Mouse (Mus musculus) stomach, postnatal 0 days (tissue): Measurements from ENCODE around the gene Ap2s1.
A peak's percentile ranks its signal among the peaks of the same experiment; 100 is the strongest.

ENCODE experiments used
- CTCF ChIP-seq: IDR thresholded peaks from 2 replicates; pipeline ENCODE4 v1.5.1; 2016; ENCODE audit warnings: antibody characterized with exemption, low read depth, mild to moderate bottlenecking, moderate library complexity
- EP300 ChIP-seq: optimal IDR thresholded peaks from 2 replicates; pipeline ENCODE3; 2016; ENCODE audit warnings: antibody characterized with exemption

DNA sequence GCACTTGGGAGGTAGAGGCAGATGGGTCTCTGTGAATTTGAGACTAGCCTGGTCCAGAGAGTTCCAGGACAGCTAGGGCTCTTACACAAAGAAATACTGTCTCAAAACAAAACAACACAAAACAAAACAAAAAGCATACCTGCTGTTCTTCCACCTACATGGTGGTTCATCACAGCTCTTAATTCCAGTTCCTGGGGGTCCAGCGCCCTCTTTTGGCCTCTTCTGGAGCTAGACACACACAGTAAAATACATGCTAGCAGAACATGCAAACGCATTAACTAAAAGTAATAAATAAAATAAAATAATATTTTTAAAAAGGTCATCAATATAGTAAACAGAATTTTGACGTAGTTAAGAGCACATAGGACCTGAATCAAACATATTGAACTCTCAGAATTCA, 43.2 kb upstream of the Ap2s1 start:
- TF ChIP-seq CTCF (peak; percentile 59), EP300 (no peak)
